Mouse (Mus musculus) layer of hippocampus, postnatal 14 days (tissue): ENCODE data around the gene Icam1. TPM values are rescaled to one million over a fixed set of nuclear protein-coding genes. Genes with fewer than 3 reads are reported as not detected.
"Not testable (repeated sequence)": the region's sequence is repeated elsewhere in the genome, so short reads cannot be mapped to it uniquely, and the experiment has no call there.

ENCODE experiments used
- DNase-seq, 2 experiments: peaks; one replicate each; pipeline ENCODE4 v3.0.0; 2021 to 2022; ENCODE audit warnings: low spot score in 2 of 2, mixed read lengths in 1 of 2
- total RNA-seq, 2 experiments: library from RNA; stranded (reverse); gene quantifications; 2 replicates each; pipeline ENCODE4 v1.2.3; 2021

Icam1 gene
- total RNA-seq, 2 experiments from 2014 or later: 2.9 to 3.2 TPM

GRCm38 (mm10) chr9:20991587-20991986, 24.2 kb upstream of the Icam1 start:
- DNase-seq: no peak

- DNase-seq: no peak
Measured at GRCm38 (mm10) chr9:20993165-20993898, 22.5 kb upstream of the Icam1 start.

- DNase-seq: no peak
Measured at GRCm38 (mm10) chr9:20995069-20995468, 20.7 kb upstream of the Icam1 start.

GRCm38 (mm10) chr9:20997065-20997464, 18.7 kb upstream of the Icam1 start:
- no peak for DNase-seq

- not testable (repeated sequence) for DNase-seq
Measured at GRCm38 (mm10) chr9:20998337-20998736, 17.4 kb upstream of the Icam1 start.

- no peak for DNase-seq
Measured at GRCm38 (mm10) chr9:21000811-21001210, 15.0 kb upstream of the Icam1 start.

- DNase-seq: no peak
Measured at GRCm38 (mm10) chr9:21001651-21002200, 14.1 kb upstream of the Icam1 start.

GRCm38 (mm10) chr9:21002270-21002626, 13.5 kb upstream of the Icam1 start:
- DNase-seq: no peak

GRCm38 (mm10) chr9:21002627-21003551, 12.9 kb upstream of the Icam1 start, which contains the start of gene Mrpl4:
Mrpl4 (plus strand) TSS chr9:21002738.
- peak; percentile 91 to 93 for DNase-seq

- no peak for DNase-seq
Measured at GRCm38 (mm10) chr9:21007313-21007952, 8.4 kb upstream of the Icam1 start.

- DNase-seq: no peak
Measured at GRCm38 (mm10) chr9:21008007-21008406, 7.8 kb upstream of the Icam1 start.

- DNase-seq: no peak
Measured at GRCm38 (mm10) chr9:21010362-21010761, 5.4 kb upstream of the Icam1 start.

GRCm38 (mm10) chr9:21010939-21011541, 4.7 kb upstream of the Icam1 start:
- DNase-seq: not testable (repeated sequence)

- no peak for DNase-seq
Measured at GRCm38 (mm10) chr9:21011846-21012312, 3.9 kb upstream of the Icam1 start.

- no peak for DNase-seq
Measured at GRCm38 (mm10) chr9:21012368-21012767, 3.4 kb upstream of the Icam1 start.

GRCm38 (mm10) chr9:21014691-21015570, 854 bp upstream of the Icam1 start:
- DNase-seq: peak; percentile 33 to 55

GRCm38 (mm10) chr9:21016331-21017176, 769 bp downstream of the Icam1 start:
- DNase-seq: no peak

- no peak for DNase-seq
Measured at GRCm38 (mm10) chr9:21017177-21017575, 1.4 kb downstream of the Icam1 start.

- no peak for DNase-seq
Measured at GRCm38 (mm10) chr9:21018600-21018999, 2.8 kb downstream of the Icam1 start.
